Mouse (Mus musculus) T-helper 1 cell (primary cell): ENCODE measurements around the gene Sat1.
"Not testable (repeated sequence)": the region's sequence is repeated elsewhere in the genome, so short reads cannot be mapped to it uniquely, and the experiment has no call there.

Source experiments
- in situ Hi-C: fragments of 300-600 bp; cut with MboI, MseI; formaldehyde crosslinking; loops from one replicate; pipeline ENCODE4 v1.15.1; 2025; ENCODE audit warnings: high pct_unique_total_duplicates

The Sat1 gene

GRCm38 (mm10) chrX:155216271-155216670 is at the start of gene Sat1:
Sat1 (minus strand) TSS chrX:155216449.
- in situ Hi-C loops = no loop called here

GRCm38 (mm10) chrX:155262915-155263252 is 46.6 kb upstream of the Sat1 start:
- in situ Hi-C loops = no loop called here

- in situ Hi-C loops = no loop called here
Measured at GRCm38 (mm10) chrX:155262235-155262914, 46.1 kb upstream of the Sat1 start, which contains the start of gene Acot9. Acot9 (plus strand) TSS chrX:155262443.

GRCm38 (mm10) chrX:155256856-155257255 is 40.6 kb upstream of the Sat1 start:
- in situ Hi-C loops = no loop called here

- in situ Hi-C loops = no loop called here
Measured at GRCm38 (mm10) chrX:155218277-155218676, 2.0 kb upstream of the Sat1 start.

- in situ Hi-C loops = no loop called here
Measured at GRCm38 (mm10) chrX:155215501-155216248, 574 bp downstream of the Sat1 start.

GRCm38 (mm10) chrX:155214291-155215136 is 1.7 kb downstream of the Sat1 start:
- in situ Hi-C loops = no loop called here

- in situ Hi-C loops = no loop called here
Measured at GRCm38 (mm10) chrX:155208671-155209070, 7.6 kb downstream of the Sat1 start.

- in situ Hi-C loops = not testable (repeated sequence)
Measured at GRCm38 (mm10) chrX:155205436-155205835, 10.8 kb downstream of the Sat1 start.

GRCm38 (mm10) chrX:155202406-155203305 is 13.6 kb downstream of the Sat1 start:
- in situ Hi-C loops = no loop called here

GRCm38 (mm10) chrX:155201799-155202198 is 14.4 kb downstream of the Sat1 start:
- in situ Hi-C loops = no loop called here

- in situ Hi-C loops = no loop called here
Measured at GRCm38 (mm10) chrX:155194979-155195378, 21.3 kb downstream of the Sat1 start.

GRCm38 (mm10) chrX:155193732-155194443 is 22.4 kb downstream of the Sat1 start:
- in situ Hi-C loops = no loop called here

GRCm38 (mm10) chrX:155191941-155192340 is 24.3 kb downstream of the Sat1 start:
- in situ Hi-C loops = no loop called here

- in situ Hi-C loops = no loop called here
Measured at GRCm38 (mm10) chrX:155177640-155178039, 38.6 kb downstream of the Sat1 start.

- in situ Hi-C loops = no loop called here
Measured at GRCm38 (mm10) chrX:155177230-155177629, 39.0 kb downstream of the Sat1 start.

- in situ Hi-C loops = no loop called here
Measured at GRCm38 (mm10) chrX:155175568-155175967, 40.7 kb downstream of the Sat1 start.

GRCm38 (mm10) chrX:155172310-155172709 is 43.9 kb downstream of the Sat1 start:
- in situ Hi-C loops = no loop called here

- in situ Hi-C loops = no loop called here
Measured at GRCm38 (mm10) chrX:155171754-155172153, 44.5 kb downstream of the Sat1 start.

GRCm38 (mm10) chrX:155169886-155170285 is 46.4 kb downstream of the Sat1 start:
- in situ Hi-C loops = no loop called here

- in situ Hi-C loops = no loop called here
Measured at GRCm38 (mm10) chrX:155167667-155168066, 48.6 kb downstream of the Sat1 start.
